Mouse (Mus musculus): ENCODE data around the gene Ccl2. TPM values are rescaled to one million over a fixed set of nuclear protein-coding genes. Genes with fewer than 3 reads are reported as not detected.

The Ccl2 gene
- 3.4 and 4.4 TPM in 2 replicates for polyA plus RNA-seq (2015; fragmentation: Nextera tagmentation; extraction: Ambion mirVana)

DNA sequence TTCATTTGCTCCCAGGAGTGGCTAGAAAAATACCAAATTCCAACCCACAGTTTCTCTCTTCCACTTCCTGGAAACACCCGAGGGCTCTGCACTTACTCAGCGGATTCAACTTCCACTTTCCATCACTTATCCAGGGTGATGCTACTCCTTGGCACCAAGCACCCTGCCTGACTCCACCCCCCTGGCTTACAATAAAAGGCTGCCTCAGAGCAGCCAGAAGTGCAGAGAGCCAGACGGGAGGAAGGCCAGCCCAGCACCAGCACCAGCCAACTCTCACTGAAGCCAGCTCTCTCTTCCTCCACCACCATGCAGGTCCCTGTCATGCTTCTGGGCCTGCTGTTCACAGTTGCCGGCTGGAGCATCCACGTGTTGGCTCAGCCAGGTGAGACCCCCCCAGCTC, at the start of gene Ccl2:
Ccl2 (plus strand) TSS at position 216 of the 400 bp plus-strand sequence.
- no peaks in the 10 kb centered on the region for H3K9me3 ChIP-seq (ENCODE audit: control insufficient read depth)
- H3K36me3 ChIP-seq (ENCODE audit: control insufficient read depth, insufficient read depth) = no peaks in the 10 kb centered on the region
- no peaks in the 10 kb centered on the region for H3K27me3 ChIP-seq (replicated peaks; ENCODE audit: control insufficient read depth, insufficient read depth, low read length)
- H3K27ac ChIP-seq (ENCODE audit: low read depth, low read length) = no peak within 1 kb of the TSS
- no peak for TF ChIP-seq CTCF (IDR thresholded peaks at IDR 0.05; ENCODE audit: low read depth)
- no peak within 1 kb of the TSS for H3K4me3 ChIP-seq (ENCODE audit: low read depth, low read length)
- no peak within 1 kb of the TSS for H3K9ac ChIP-seq (ENCODE audit: low read depth, low read length)
- WGBS = 33% methylated on average over 5 of the region's 5 CpGs
- no peak within 1 kb of the TSS for H3K4me2 ChIP-seq (replicated peaks; ENCODE audit: low read depth)
- no peaks in the 10 kb centered on the region for H3K4me1 ChIP-seq (replicated peaks; ENCODE audit: control insufficient read depth, insufficient read depth, low read length)
- no peak for ATAC-seq

DNA sequence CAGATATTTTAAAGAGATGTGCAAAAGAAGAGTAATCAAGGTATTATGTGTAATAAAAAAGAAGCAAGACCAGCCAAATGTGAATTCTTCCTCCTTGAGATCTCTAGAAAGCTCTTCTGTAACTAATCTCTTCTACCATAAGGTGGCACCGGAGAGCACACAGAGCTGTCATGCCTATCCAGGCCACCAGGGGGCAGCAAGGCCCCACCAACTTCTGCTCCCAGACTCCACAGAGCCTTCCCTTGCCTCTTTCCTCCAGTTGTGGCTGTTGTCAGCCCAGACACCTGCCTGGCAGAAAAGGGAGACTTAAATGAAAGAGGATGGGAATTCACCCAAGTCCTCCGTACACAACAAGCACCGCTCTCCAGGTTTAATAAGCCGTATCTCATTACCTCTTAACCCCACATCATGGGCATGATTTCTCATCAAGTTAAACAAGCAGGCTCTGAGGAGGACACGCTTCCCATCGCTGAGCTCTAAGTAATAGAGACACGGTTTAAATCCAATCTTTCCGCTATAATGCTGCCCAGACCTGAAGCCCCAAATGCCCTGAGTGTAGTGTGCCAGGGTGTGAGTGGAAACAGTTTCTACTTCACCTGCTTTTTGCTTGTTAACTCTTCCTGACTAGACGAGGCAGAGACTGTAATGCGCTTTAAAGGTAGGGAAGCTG, 39.1 kb upstream of the Ccl2 start:
- TF ChIP-seq CTCF (IDR thresholded peaks at IDR 0.05; ENCODE audit: low read depth) = peak; percentile 100
- ATAC-seq = no peak
- H3K27me3 ChIP-seq (replicated peaks; ENCODE audit: control insufficient read depth, insufficient read depth, low read length) = no peaks in the 10 kb centered on the region
- H3K4me1 ChIP-seq (replicated peaks; ENCODE audit: control insufficient read depth, insufficient read depth, low read length) = no peaks in the 10 kb centered on the region
- no peak overlapping the region for H3K27ac ChIP-seq (ENCODE audit: low read depth, low read length)
- H3K4me3 ChIP-seq (ENCODE audit: low read depth, low read length) = no peak overlapping the region
- H3K9me3 ChIP-seq (ENCODE audit: control insufficient read depth) = no peaks in the 10 kb centered on the region
- H3K36me3 ChIP-seq (ENCODE audit: control insufficient read depth, insufficient read depth) = no peaks in the 10 kb centered on the region
- H3K4me2 ChIP-seq (replicated peaks; ENCODE audit: low read depth) = no peak overlapping the region
- no peak overlapping the region for H3K9ac ChIP-seq (ENCODE audit: low read depth, low read length)
- 69% methylated on average over 10 of the region's 10 CpGs for WGBS

DNA sequence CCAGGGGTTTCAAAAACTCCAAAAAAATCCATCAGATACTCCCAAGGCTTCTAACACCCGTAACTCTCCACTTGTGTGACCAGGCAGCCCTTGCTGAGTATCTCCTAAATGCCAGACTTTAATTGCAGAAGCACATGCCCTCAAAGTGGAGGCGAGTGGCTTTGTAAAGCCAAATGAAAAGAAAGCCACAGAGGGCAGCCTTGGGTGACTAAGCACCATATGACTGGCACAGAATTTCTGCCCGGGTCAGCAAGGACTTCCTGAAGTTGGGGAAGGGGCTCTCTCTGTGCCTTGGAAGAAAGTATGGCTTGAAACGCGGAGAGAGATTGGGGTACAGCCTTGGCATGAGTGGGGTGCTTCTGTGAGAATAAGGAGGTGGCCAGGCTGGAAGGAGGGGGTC, 38.3 kb upstream of the Ccl2 start:
- Histone ChIP-seq H3K9ac (ENCODE audit: low read depth, low read length) (no peak overlapping the region), H3K27ac (ENCODE audit: low read depth, low read length) (no peak overlapping the region), H3K27me3 (replicated peaks; ENCODE audit: control insufficient read depth, insufficient read depth, low read length) (no peaks in the 10 kb centered on the region), H3K36me3 (ENCODE audit: control insufficient read depth, insufficient read depth) (no peaks in the 10 kb centered on the region), H3K4me3 (ENCODE audit: low read depth, low read length) (no peak overlapping the region), H3K4me2 (replicated peaks; ENCODE audit: low read depth) (no peak overlapping the region), H3K4me1 (replicated peaks; ENCODE audit: control insufficient read depth, insufficient read depth, low read length) (no peaks in the 10 kb centered on the region), H3K9me3 (ENCODE audit: control insufficient read depth) (no peaks in the 10 kb centered on the region)
- TF ChIP-seq CTCF (IDR thresholded peaks at IDR 0.05; ENCODE audit: low read depth) = no peak
- WGBS = 86% methylated on average over 5 of the region's 5 CpGs
- ATAC-seq = no peak

DNA sequence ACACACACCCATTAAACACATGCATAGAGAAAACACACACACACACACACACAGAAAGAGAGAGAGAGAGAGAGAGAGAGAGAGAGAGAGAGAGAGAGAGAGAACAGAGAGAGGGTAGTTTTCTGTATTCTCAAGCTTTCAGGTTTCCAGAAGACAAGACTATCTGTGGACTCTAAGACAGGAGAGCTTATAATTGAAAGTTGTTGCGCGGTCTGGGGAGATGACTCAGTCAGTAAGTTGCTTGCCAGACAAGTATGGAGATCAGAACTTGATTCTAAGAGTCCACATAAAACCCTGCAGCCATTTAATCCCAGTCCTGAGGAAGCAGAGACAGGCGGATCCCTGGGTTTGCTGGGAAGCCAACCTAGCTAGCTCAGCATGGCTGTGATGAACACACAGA, 36.7 kb upstream of the Ccl2 start:
- H3K27ac ChIP-seq (ENCODE audit: low read depth, low read length) = no peak overlapping the region
- no peak overlapping the region for H3K9ac ChIP-seq (ENCODE audit: low read depth, low read length)
- H3K4me1 ChIP-seq (replicated peaks; ENCODE audit: control insufficient read depth, insufficient read depth, low read length) = no peaks in the 10 kb centered on the region
- no peak for ATAC-seq
- H3K4me2 ChIP-seq (replicated peaks; ENCODE audit: low read depth) = no peak overlapping the region
- TF ChIP-seq CTCF (IDR thresholded peaks at IDR 0.05; ENCODE audit: low read depth) = no peak
- no peaks in the 10 kb centered on the region for H3K36me3 ChIP-seq (ENCODE audit: control insufficient read depth, insufficient read depth)
- H3K4me3 ChIP-seq (ENCODE audit: low read depth, low read length) = no peak overlapping the region
- no peaks in the 10 kb centered on the region for H3K27me3 ChIP-seq (replicated peaks; ENCODE audit: control insufficient read depth, insufficient read depth, low read length)
- H3K9me3 ChIP-seq (ENCODE audit: control insufficient read depth) = no peaks in the 10 kb centered on the region
- WGBS = 86% methylated on average over 3 of the region's 3 CpGs

DNA sequence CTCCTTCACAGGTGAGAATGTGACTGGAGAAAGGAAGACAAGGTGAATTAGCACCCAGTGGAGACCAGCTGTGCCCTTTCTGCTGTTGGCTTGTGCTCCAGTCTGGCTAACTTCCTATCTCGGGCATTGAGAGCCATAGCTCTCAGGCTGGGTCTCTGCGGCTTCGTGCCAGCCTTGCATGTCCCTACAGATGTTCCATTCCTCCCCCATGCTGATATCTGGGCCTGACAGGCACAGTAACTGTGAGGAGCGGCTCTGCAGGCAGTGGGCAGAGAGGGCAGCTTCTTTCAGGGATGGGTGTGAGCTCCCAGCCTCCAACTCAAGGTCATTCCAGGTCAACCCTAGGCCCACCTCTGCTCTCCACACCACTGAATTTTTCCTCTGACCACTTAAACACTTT, 35.9 kb upstream of the Ccl2 start:
- no peak for TF ChIP-seq CTCF (IDR thresholded peaks at IDR 0.05; ENCODE audit: low read depth)
- Histone ChIP-seq H3K4me2 (replicated peaks; ENCODE audit: low read depth) (no peak overlapping the region), H3K9me3 (ENCODE audit: control insufficient read depth) (no peaks in the 10 kb centered on the region), H3K27ac (ENCODE audit: low read depth, low read length) (no peak overlapping the region), H3K36me3 (ENCODE audit: control insufficient read depth, insufficient read depth) (no peaks in the 10 kb centered on the region), H3K9ac (ENCODE audit: low read depth, low read length) (no peak overlapping the region), H3K27me3 (replicated peaks; ENCODE audit: control insufficient read depth, insufficient read depth, low read length) (no peaks in the 10 kb centered on the region), H3K4me1 (replicated peaks; ENCODE audit: control insufficient read depth, insufficient read depth, low read length) (no peaks in the 10 kb centered on the region), H3K4me3 (ENCODE audit: low read depth, low read length) (no peak overlapping the region)
- WGBS = 80% methylated on average over 4 of the region's 4 CpGs
- ATAC-seq = no peak

DNA sequence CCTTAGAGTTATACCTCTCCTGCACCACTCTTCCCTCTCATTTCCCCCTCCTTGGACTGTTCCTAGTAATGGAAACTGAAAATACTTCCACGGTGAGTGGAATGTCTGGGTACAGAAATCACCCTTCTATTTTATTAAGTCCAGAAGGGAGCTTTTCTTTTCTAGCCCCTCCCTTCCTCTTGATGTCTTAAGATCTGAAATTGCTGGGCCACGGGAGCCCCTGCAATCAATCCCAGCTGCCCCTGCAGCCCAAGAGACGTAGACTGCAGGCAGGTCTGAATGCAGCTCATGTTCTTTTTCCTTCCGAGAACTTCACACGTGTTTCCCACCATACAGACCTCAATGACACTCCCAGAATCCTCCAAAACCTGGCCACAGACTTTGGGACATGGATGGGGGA, 34.8 kb upstream of the Ccl2 start:
- no peak overlapping the region for H3K4me3 ChIP-seq (ENCODE audit: low read depth, low read length)
- no peaks in the 10 kb centered on the region for H3K27me3 ChIP-seq (replicated peaks; ENCODE audit: control insufficient read depth, insufficient read depth, low read length)
- H3K9me3 ChIP-seq (ENCODE audit: control insufficient read depth) = no peaks in the 10 kb centered on the region
- H3K9ac ChIP-seq (ENCODE audit: low read depth, low read length) = no peak overlapping the region
- no peak overlapping the region for H3K4me2 ChIP-seq (replicated peaks; ENCODE audit: low read depth)
- H3K27ac ChIP-seq (ENCODE audit: low read depth, low read length) = no peak overlapping the region
- H3K36me3 ChIP-seq (ENCODE audit: control insufficient read depth, insufficient read depth) = no peaks in the 10 kb centered on the region
- ATAC-seq = no peak
- H3K4me1 ChIP-seq (replicated peaks; ENCODE audit: control insufficient read depth, insufficient read depth, low read length) = no peaks in the 10 kb centered on the region
- no peak for TF ChIP-seq CTCF (IDR thresholded peaks at IDR 0.05; ENCODE audit: low read depth)
- WGBS = 58% methylated on average over 5 of the region's 5 CpGs

DNA sequence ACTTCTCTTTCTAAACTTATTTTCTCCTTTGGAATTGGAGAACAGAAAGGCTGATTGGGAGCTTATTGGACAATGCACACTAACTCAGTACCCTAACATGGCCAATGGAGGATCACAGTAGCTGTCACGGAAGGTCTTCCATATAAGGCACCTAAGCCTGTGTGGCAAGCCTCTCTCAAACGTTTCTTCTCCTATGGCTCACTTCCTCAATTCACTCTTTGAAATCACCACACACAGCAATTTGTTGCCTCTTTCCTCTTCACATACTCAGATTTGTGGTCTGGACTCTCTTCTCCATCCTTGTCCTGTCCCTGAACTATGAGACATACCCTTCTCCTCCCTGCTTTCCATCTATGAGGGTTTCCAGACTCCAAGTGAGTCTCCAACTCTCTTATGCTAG, 30.6 kb upstream of the Ccl2 start:
- Histone ChIP-seq H3K36me3 (ENCODE audit: control insufficient read depth, insufficient read depth) (no peaks in the 10 kb centered on the region), H3K4me2 (replicated peaks; ENCODE audit: low read depth) (no peak overlapping the region), H3K4me3 (ENCODE audit: low read depth, low read length) (no peak overlapping the region), H3K27me3 (replicated peaks; ENCODE audit: control insufficient read depth, insufficient read depth, low read length) (no peaks in the 10 kb centered on the region), H3K9ac (ENCODE audit: low read depth, low read length) (no peak overlapping the region), H3K27ac (ENCODE audit: low read depth, low read length) (no peak overlapping the region), H3K4me1 (replicated peaks; ENCODE audit: control insufficient read depth, insufficient read depth, low read length) (no peaks in the 10 kb centered on the region), H3K9me3 (ENCODE audit: control insufficient read depth) (no peaks in the 10 kb centered on the region)
- 66% methylated on average over 2 of the region's 2 CpGs for WGBS
- no peak for TF ChIP-seq CTCF (IDR thresholded peaks at IDR 0.05; ENCODE audit: low read depth)
- no peak for ATAC-seq

Measured in intestine, postnatal 0 days (tissue).